8 mouse cellular contexts compared by ENCODE assay signal in the genomic region with DNA sequence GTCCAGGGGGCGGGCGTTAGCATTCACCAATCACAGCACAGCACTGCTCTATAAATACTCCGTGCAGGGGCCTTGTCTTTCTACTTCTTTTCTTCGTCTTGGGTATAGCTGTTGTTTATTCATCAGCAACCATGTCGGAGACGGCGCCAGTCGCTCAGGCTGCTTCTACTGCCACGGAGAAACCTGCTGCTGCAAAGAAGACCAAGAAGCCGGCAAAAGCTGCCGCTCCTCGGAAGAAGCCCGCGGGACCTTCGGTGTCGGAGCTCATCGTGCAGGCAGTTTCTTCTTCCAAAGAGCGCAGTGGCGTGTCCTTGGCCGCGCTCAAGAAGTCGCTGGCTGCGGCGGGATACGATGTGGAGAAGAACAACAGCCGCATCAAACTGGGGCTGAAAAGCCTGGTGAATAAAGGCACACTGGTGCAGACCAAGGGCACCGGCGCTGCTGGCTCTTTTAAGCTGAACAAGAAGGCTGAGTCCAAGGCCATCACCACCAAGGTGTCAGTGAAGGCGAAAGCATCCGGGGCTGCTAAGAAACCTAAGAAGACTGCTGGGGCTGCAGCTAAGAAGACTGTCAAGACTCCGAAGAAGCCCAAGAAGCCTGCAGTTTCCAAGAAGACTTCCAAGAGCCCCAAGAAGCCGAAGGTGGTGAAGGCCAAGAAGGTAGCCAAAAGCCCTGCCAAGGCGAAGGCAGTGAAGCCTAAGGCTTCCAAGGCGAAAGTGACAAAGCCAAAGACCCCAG. TPM values are rescaled to one million over a fixed set of nuclear protein-coding genes. Genes with fewer than 3 reads are reported as not detected.
DNase-seq lines count a peak whose midpoint lies in the region; ATAC-seq and TF ChIP-seq lines count a peak whose summit lies in the region.

A gene (plus strand): TSS at position 81 of the 738 bp plus-strand sequence.

- no peaks in the 10 kb centered on the region for H3K36me3 ChIP-seq in hindbrain, postnatal 0 days (ENCODE audit: insufficient read depth, low read length)

- peak within 1 kb of the TSS; percentile 88 for H3K27ac ChIP-seq in gastrocnemius, adult 2 months
- H3K27ac ChIP-seq in hindbrain, postnatal 0 days: peak within 1 kb of the TSS; percentile 89

- peak within 1 kb of the TSS; percentile 88 for H3K4me3 ChIP-seq in gastrocnemius, adult 2 months
- H3K4me3 ChIP-seq in hindbrain, postnatal 0 days (ENCODE audit: low read length): peak within 1 kb of the TSS; percentile 55

- no peak for TF ChIP-seq CTCF in gastrocnemius, adult 2 months (IDR thresholded peaks at IDR 0.05)
- no peak for TF ChIP-seq CTCF in hindbrain, postnatal 0 days (IDR thresholded peaks at IDR 0.05; ENCODE audit: low read depth)

- no peaks in the 10 kb centered on the region for H3K27me3 ChIP-seq in hindbrain, postnatal 0 days (ENCODE audit: insufficient read depth, low read length)

- H3K4me2 ChIP-seq in hindbrain, postnatal 0 days (ENCODE audit: low read depth, low read length): peak within 1 kb of the TSS; percentile 84

- intact Hi-C loops in gastrocnemius, adult 2 months (cut with DNase I): loop anchor here (5.0 kb wide), 2 partner anchors 141 to 181 kb away; a partner anchor contains a TSS
- intact Hi-C loops in left cerebral cortex, postnatal 14 days (cut with DNase I): no loop called here

- ATAC-seq in hindbrain, postnatal 0 days: peak; percentile 78
- ATAC-seq in megakaryocyte-erythroid progenitor cell, adult 5-6 weeks (replicated peaks; ENCODE audit: low FRiP score, low TSS enrichment, poor library complexity, severe bottlenecking): peak; percentile 43

- WGBS in hindbrain, postnatal 0 days: 3% methylated on average over 34 of the region's 34 CpGs

- peak within 1 kb of the TSS; percentile 65 for H3K9ac ChIP-seq in hindbrain, postnatal 0 days (replicated peaks; ENCODE audit: low read length)

- H3K4me1 ChIP-seq in hindbrain, postnatal 0 days (ENCODE audit: insufficient read depth, low read length): peaks cover 6% of the 10 kb centered on the region

- peak; percentile 83 for DNase-seq in T-cell, adult 2 months (ENCODE audit: low spot score)
- DNase-seq in cerebellum, postnatal 4 days (ENCODE audit: low spot score in 2 of 2): peak; percentile 61 to 76
- peak; percentile 82 for DNase-seq in gastrocnemius, adult 2 months
- peak; percentile 94 for DNase-seq in hindbrain, postnatal 0 days (ENCODE audit: low spot score)
- DNase-seq in left cerebral cortex, postnatal 14 days (ENCODE audit: low spot score in 2 of 2): peak; percentile 85 to 88
- peak; percentile 70 for DNase-seq in right cerebral cortex, postnatal 14 days
- peak; percentile 80 to 81 for DNase-seq in urinary bladder, postnatal 4 days (ENCODE audit: low spot score in 2 of 2)

- no peaks in the 10 kb centered on the region for H3K9me3 ChIP-seq in hindbrain, postnatal 0 days (ENCODE audit: low read length)

RNA-seq across cellular contexts. Expression of the gene that starts here (rescaled TPM):
- 1 to 10 TPM; 1.2 to 1.5 TPM for total RNA-seq in gastrocnemius, adult 2 months (2021)
- total RNA-seq in hindbrain, postnatal 0 days (2014; rRNA removed): 223 and 241 TPM in 2 replicates
- polyA plus RNA-seq in hindbrain, postnatal 0 days (2015; fragmentation: Nextera tagmentation; extraction: Ambion mirVana): 0.59 and 0.61 TPM in 2 replicates
- total RNA-seq in left cerebral cortex, postnatal 14 days (2021): 10 to 100 TPM; 20.4 to 29.2 TPM
- total RNA-seq in megakaryocyte-erythroid progenitor cell, adult 5-6 weeks (2014; fragmentation: Nextera tagmentation): 324 and 695 TPM in 2 replicates
- 1,816 and 2,974 TPM in 2 replicates for total RNA-seq in megakaryocyte-erythroid progenitor cell, adult 5-6 weeks (2017)

Comparison
In these comparisons a context has a peak if more than half of its experiments do, and no peak if none do; other contexts are left out.
1. Peak in every context shown above with its lines: DNase-seq, ATAC-seq, H3K4me3 ChIP-seq and H3K27ac ChIP-seq.
2. RNA of the gene that starts here (total RNA-seq): 324 to 2,974 TPM in megakaryocyte-erythroid progenitor cell, adult 5-6 weeks, 223 to 241 TPM in hindbrain, postnatal 0 days and 20.4 to 29.2 TPM in left cerebral cortex, postnatal 14 days; 1.2 to 1.5 TPM in gastrocnemius, adult 2 months; every median in the first group is over 4 times any median in the second.